Mouse (Mus musculus) c-Kit-negative CD71-positive TER-119-positive erythroid progenitor cells, embryonic 14.5 days (primary cell): Measurements from ENCODE around the gene Timm8a1.

ENCODE experiments used
- DNase-seq: peaks from one replicate; pipeline ENCODE4 v3.0.0-alpha.2; 2013; ENCODE audit warnings: low read depth, low spot score

Gene Timm8a1

GRCm38 (mm10) chrX:134525260-134525659 is 16.4 kb downstream of the Timm8a1 start:
- DNase-seq, result no peak

- DNase-seq, result no peak
These were observed 17.9 kb downstream of the Timm8a1 start for GRCm38 (mm10) chrX:134523772-134524171.

- no peak for DNase-seq
These were observed 32.2 kb downstream of the Timm8a1 start for GRCm38 (mm10) chrX:134509473-134509872.

- no peak for DNase-seq
These were observed 33.7 kb downstream of the Timm8a1 start for GRCm38 (mm10) chrX:134507977-134508376.

GRCm38 (mm10) chrX:134500651-134501050 is 41.0 kb downstream of the Timm8a1 start:
- DNase-seq, result no peak
